Mouse (Mus musculus): ENCODE measurements around the gene Gm8126.
"Not testable (repeated sequence)": the region's sequence is repeated elsewhere in the genome, so short reads cannot be mapped to it uniquely, and the experiment has no call there.

Gene Gm8126

GRCm38 (mm10) chr14:43258349-43258748 is at the start of gene Gm8126:
TSS of gene Gm8126 (plus strand) at chr14:43258649.
- DNase-seq, result not testable (repeated sequence)

GRCm38 (mm10) chr14:43235204-43235603 is 23.2 kb upstream of the Gm8126 start, which contains the start of gene Gm8122:
TSS of gene Gm8122 (minus strand) at chr14:43235304.
- DNase-seq, result not testable (repeated sequence)

- DNase-seq, result peak; percentile 81
Measured at GRCm38 (mm10) chr14:43237769-43238168, 20.7 kb upstream of the Gm8126 start.

- DNase-seq, result peak; percentile 94
Measured at GRCm38 (mm10) chr14:43249611-43250170, 8.8 kb upstream of the Gm8126 start.

GRCm38 (mm10) chr14:43250549-43251253 is 7.7 kb upstream of the Gm8126 start:
- peak; percentile 83 for DNase-seq

GRCm38 (mm10) chr14:43256511-43256910 is 1.9 kb upstream of the Gm8126 start:
- peak; percentile 93 for DNase-seq

- peak; percentile 91 for DNase-seq
Measured at GRCm38 (mm10) chr14:43263421-43263820, 5.0 kb downstream of the Gm8126 start.

- DNase-seq, result peak; percentile 94
Measured at GRCm38 (mm10) chr14:43268521-43269084, 10.2 kb downstream of the Gm8126 start.

- peak; percentile 93 for DNase-seq
Measured at GRCm38 (mm10) chr14:43269211-43269610, 10.8 kb downstream of the Gm8126 start.

- peak; percentile 93 for DNase-seq
Measured at GRCm38 (mm10) chr14:43273161-43273560, 14.7 kb downstream of the Gm8126 start.

- peak; percentile 97 for DNase-seq
Measured at GRCm38 (mm10) chr14:43274986-43275511, 16.6 kb downstream of the Gm8126 start, which contains the start of gene Gm9732. TSS of gene Gm9732 (plus strand) at chr14:43275036.

GRCm38 (mm10) chr14:43275752-43276151 is 17.3 kb downstream of the Gm8126 start:
- peak; percentile 93 for DNase-seq

GRCm38 (mm10) chr14:43277468-43277867 is 19.0 kb downstream of the Gm8126 start:
- DNase-seq, result peak; percentile 94

- DNase-seq, result peak; percentile 93
Measured at GRCm38 (mm10) chr14:43278146-43278545, 19.7 kb downstream of the Gm8126 start.

GRCm38 (mm10) chr14:43278681-43279080 is 20.2 kb downstream of the Gm8126 start:
- DNase-seq, result peak; percentile 94

GRCm38 (mm10) chr14:43293503-43293902 is 35.1 kb downstream of the Gm8126 start, which contains the start of gene Gm8127:
TSS of gene Gm8127 (minus strand) at chr14:43293832.
- peak; percentile 82 for DNase-seq
